Comparison of ENCODE assay signal across 8 mouse cellular contexts in the genomic region with DNA sequence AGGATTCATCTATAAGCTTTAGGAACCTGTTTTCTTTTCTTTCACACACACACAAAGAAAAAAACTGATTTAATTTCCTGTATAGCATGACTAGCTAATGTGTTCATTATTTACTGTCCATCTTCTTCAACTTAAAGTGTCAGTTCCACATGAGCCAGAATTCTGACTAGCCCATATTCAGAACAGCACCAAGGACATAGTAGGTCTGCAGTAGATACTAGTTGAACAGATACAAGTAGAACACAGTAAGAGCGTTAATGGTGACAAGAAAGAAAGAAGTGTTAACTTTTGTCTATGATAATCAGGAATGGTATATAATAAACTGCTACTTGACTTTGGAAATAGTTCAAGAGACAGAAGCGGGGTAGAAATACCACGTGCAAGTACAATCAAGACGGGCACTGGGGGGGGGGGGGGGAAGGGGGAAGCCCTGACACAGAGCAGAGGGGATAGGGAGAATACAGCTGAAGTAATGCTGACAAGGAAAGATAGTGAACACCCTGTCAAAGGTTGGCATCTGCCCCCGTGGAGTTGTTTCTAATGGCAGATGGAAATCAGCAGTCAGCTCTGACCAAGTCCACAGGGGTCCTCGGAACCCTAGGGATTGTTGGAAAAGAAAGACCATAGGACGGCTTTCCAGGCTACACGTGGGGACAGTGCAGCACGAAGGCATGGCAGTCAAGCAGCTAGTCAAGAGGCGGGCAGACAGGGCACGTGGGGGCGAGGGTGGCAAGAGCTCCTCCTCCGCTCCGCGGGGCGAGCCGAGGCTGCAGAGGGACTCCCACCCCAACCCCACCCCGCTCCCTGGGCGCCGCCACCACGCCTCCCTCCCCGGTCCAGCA. TPM values are rescaled to one million over a fixed set of nuclear protein-coding genes. Genes with fewer than 3 reads are reported as not detected.
DNase-seq lines count a peak whose midpoint lies in the region; ATAC-seq and TF ChIP-seq lines count a peak whose summit lies in the region.

No protein-coding gene starts in this region.

- H3K27me3 ChIP-seq in erythroblast, embryonic 14.5 days (ENCODE audit: control insufficient read depth) = no peaks in the 10 kb centered on the region
- H3K27me3 ChIP-seq in CH12.LX (replicated peaks) = no peaks in the 10 kb centered on the region

- in situ Hi-C loops in CH12.LX (cut with MboI; ENCODE audit: low pct_ligation_motif_present, low pct_unique_long_range_greater_than_20kb, low sequenced_read_pairs) = loop anchor here (10.0 to 25.0 kb wide), 4 partner anchors 52 to 1005 kb away; no protein-coding TSS in a partner anchor

- peak overlapping the region; percentile 72 for H3K4me3 ChIP-seq in erythroblast, embryonic 14.5 days (replicated peaks)
- H3K4me3 ChIP-seq in CH12.LX (replicated peaks in 1 of 3; ENCODE audit: low read depth in 2 of 3, low read length in 2 of 3, poor library complexity in 1 of 3) (peak overlapping the region; percentile 44 to 98 (median 79)), macrophage (ENCODE audit: inconsistent target) (peak overlapping the region; percentile 74)

- peak overlapping the region; percentile 64 for H3K9ac ChIP-seq in CH12.LX (ENCODE audit: insufficient read depth, low read depth)

- no peak for TF ChIP-seq POLR2A in CH12.LX (IDR thresholded peaks at IDR 0.05; ENCODE audit: low read depth, low read length)

- TF ChIP-seq CTCF in CH12.LX (conservative IDR thresholded peaks at IDR 0.05 in 1 of 2, IDR thresholded peaks at IDR 0.05 in 1 of 2; ENCODE audit: low read depth in 2 of 2, low read length in 2 of 2) = no peak

- WGBS in macrophage (ENCODE audit: missing documents) = 3% methylated on average over 18 of the region's 22 CpGs

- no peaks in the 10 kb centered on the region; the same call in 1 of the 2 replicates for H3K36me3 ChIP-seq in erythroblast, embryonic 14.5 days (ENCODE audit: control insufficient read depth)
- H3K36me3 ChIP-seq in CH12.LX (replicated peaks in 1 of 2; ENCODE audit: control insufficient read depth in 1 of 2, insufficient read depth in 1 of 2, low read length in 1 of 2) (peaks cover 0 to 34% of the 10 kb centered on the region in 2 experiments), macrophage (ENCODE audit: inconsistent target) (peaks cover 9% of the 10 kb centered on the region; the same call in 1 of the 2 replicates)

- H3K79me2 ChIP-seq in CH12.LX (replicated peaks; ENCODE audit: control insufficient read depth, extremely low read depth, insufficient read depth, poor library complexity, severe bottlenecking) = no peaks in the 10 kb centered on the region
- H3K79me2 ChIP-seq in macrophage (ENCODE audit: inconsistent target) = peaks cover 31% of the 10 kb centered on the region

- ATAC-seq in erythroblast, adult 5-6 weeks (replicated peaks; ENCODE audit: low FRiP score, poor library complexity, severe bottlenecking) = no peak
- ATAC-seq in granulocyte monocyte progenitor cell, adult 5-6 weeks (replicated peaks; ENCODE audit: poor library complexity, severe bottlenecking) = peak; percentile 62; the same call in 1 of the 2 replicates

- dilution Hi-C loops in CH12.LX (cut with MboI; ENCODE audit: extremely low pct_ligation_motif_present, extremely low pct_unique_long_range_greater_than_20kb, low sequenced_read_pairs) = no loop called here

- H3K4me1 ChIP-seq in erythroblast, embryonic 14.5 days (ENCODE audit: control insufficient read depth) = peaks cover 22% of the 10 kb centered on the region
- H3K4me1 ChIP-seq in CH12.LX (ENCODE audit: control insufficient read depth in 1 of 2, insufficient read depth in 2 of 2) = peaks cover 12 to 49% of the 10 kb centered on the region in 2 experiments

- H3K4me2 ChIP-seq in CH12.LX (ENCODE audit: insufficient read depth, low read depth, poor library complexity, severe bottlenecking) = peak overlapping the region; percentile 99

- H3K27ac ChIP-seq in CH12.LX (ENCODE audit: insufficient read depth, low read depth) (peak overlapping the region; percentile 34; the same call in 1 of the 2 replicates), macrophage (peak overlapping the region; percentile 76)

- no peak for TF ChIP-seq EP300 in CH12.LX (IDR thresholded peaks at IDR 0.05; ENCODE audit: low read length)

- no peak for DNase-seq in CH12.LX (ENCODE audit: extremely low read depth)
- DNase-seq in gastrocnemius, postnatal 4 days (ENCODE audit: low spot score in 2 of 2) = no peak
- no peak for DNase-seq in spleen, postnatal 4 days (ENCODE audit: low spot score in 2 of 2)
- DNase-seq in embryo, embryonic 11 days = no peak

- no peak for TF ChIP-seq RAD21 in CH12.LX (IDR thresholded peaks at IDR 0.05; ENCODE audit: low read depth, low read length)

- no peaks in the 10 kb centered on the region for H3K9me3 ChIP-seq in erythroblast, embryonic 14.5 days (ENCODE audit: control insufficient read depth, low read length)
- H3K9me3 ChIP-seq in CH12.LX (replicated peaks; ENCODE audit: low read length) = no peaks in the 10 kb centered on the region

TF ChIP-seq in CH12.LX, 34 proteins besides CTCF, POLR2A, EP300 and RAD21 (continues in another document):
- TF ChIP-seq ZNF384 (IDR thresholded peaks at IDR 0.05; ENCODE audit: low read depth, low read length) (no peak), ZMIZ1 (IDR thresholded peaks at IDR 0.05; ENCODE audit: low read depth, low read length) (no peak), MAFK (IDR thresholded peaks at IDR 0.05; ENCODE audit: insufficient replicate concordance, low read length) (no peak), MYC (IDR thresholded peaks at IDR 0.05; ENCODE audit: low read depth, low read length) (peak; percentile 97), ZKSCAN1 (IDR thresholded peaks at IDR 0.05; ENCODE audit: borderline replicate concordance, low read depth, low read length) (peak; percentile 73), NELFE (IDR thresholded peaks at IDR 0.05; ENCODE audit: low read depth, low read length) (no peak), MXI1 (IDR thresholded peaks at IDR 0.05; ENCODE audit: low read depth, low read length) (peak; percentile 97), USF1 (IDR thresholded peaks at IDR 0.05; ENCODE audit: low read depth, low read length) (peak; percentile 57), NRF1 (IDR thresholded peaks at IDR 0.05; ENCODE audit: low read depth, low read length) (no peak), MAX (IDR thresholded peaks at IDR 0.05; ENCODE audit: low read length) (peak; percentile 96), PAX5 (IDR thresholded peaks at IDR 0.05; ENCODE audit: low read length) (no peak), SMC3 (IDR thresholded peaks at IDR 0.05; ENCODE audit: low read depth, low read length) (no peak), UBTF (IDR thresholded peaks at IDR 0.05; ENCODE audit: low read depth, low read length) (no peak), ETS1 (conservative IDR thresholded peaks at IDR 0.05; ENCODE audit: low read depth, low read length) (no peak)

RNA-seq across cellular contexts. Expression of a gene that starts 0.6 kb away (rescaled TPM):
- polyA plus RNA-seq in erythroblast, embryonic 14.5 days (2012) = 0.05 and 0.07 TPM in 2 replicates
- 0.19 and 1.3 TPM in 2 replicates for total RNA-seq in erythroblast, adult 5-6 weeks (2015; ENCODE audit: low replicate concordance)
- 0.43 and 0.84 TPM in 2 replicates for total RNA-seq in erythroblast, adult 5-6 weeks (2017; ENCODE audit: low replicate concordance)
- total RNA-seq in CH12.LX (2012; rRNA removed) (14.8 and 17.5 TPM in 2 replicates), CH12.LX (2014; rRNA removed) (16.9 and 19.5 TPM in 2 replicates)
- polyA plus RNA-seq in CH12.LX (2012; ENCODE audit: insufficient read length, low read depth) (15.0 and 15.2 TPM in 2 replicates), macrophage (2018) (2.7 to 4.6 TPM (median 3.0 TPM) in 3 replicates)
- 14.8 and 19.8 TPM in 2 replicates for total RNA-seq in granulocyte monocyte progenitor cell, adult 5-6 weeks (2014; fragmentation: Nextera tagmentation)
- total RNA-seq in granulocyte monocyte progenitor cell, adult 5-6 weeks (2017) = 14.1 and 18.4 TPM in 2 replicates
- 1 to 10 TPM; 1.3 to 8.9 (median 5.4) TPM for total RNA-seq in macrophage (2018; cell fraction: chromatin; rRNA removed)
- 1 to 10 TPM in 24 of 26 experiments, under 1 TPM in 2; 0.57 to 3.4 (median 2.2) TPM for total RNA-seq in macrophage (2018; cell fraction: cytosol; rRNA removed)
- 10 to 100 TPM in 2 of 26 experiments, 1 to 10 TPM in 23, under 1 TPM in 1; 0.92 to 10.7 (median 4.9) TPM for total RNA-seq in macrophage (2018; cell fraction: nucleus; rRNA removed)
- 1 to 10 TPM; 3.3 to 4.8 TPM for total RNA-seq in gastrocnemius, postnatal 4 days (2021)

RNA-seq across cellular contexts. Expression of a gene that starts 0.7 kb away (rescaled TPM):
- polyA plus RNA-seq in erythroblast, embryonic 14.5 days (2012) = 0.03 and 0.05 TPM in 2 replicates
- total RNA-seq in erythroblast, adult 5-6 weeks (2015; ENCODE audit: low replicate concordance) = 2.1 and 8.6 TPM in 2 replicates
- 3.5 and 5.1 TPM in 2 replicates for total RNA-seq in erythroblast, adult 5-6 weeks (2017; ENCODE audit: low replicate concordance)
- total RNA-seq in CH12.LX (2012; rRNA removed) (11.9 and 15.3 TPM in 2 replicates), CH12.LX (2014; rRNA removed) (7.6 and 7.7 TPM in 2 replicates)
- polyA plus RNA-seq in CH12.LX (2012; ENCODE audit: insufficient read length, low read depth) (11.6 and 14.4 TPM in 2 replicates), macrophage (2018) (25.8 to 43.3 TPM (median 32.9 TPM) in 3 replicates)
- 20.8 and 26.3 TPM in 2 replicates for total RNA-seq in granulocyte monocyte progenitor cell, adult 5-6 weeks (2014; fragmentation: Nextera tagmentation)
- 20.9 and 22.9 TPM in 2 replicates for total RNA-seq in granulocyte monocyte progenitor cell, adult 5-6 weeks (2017)
- 10 to 100 TPM in 25 of 26 experiments, 1 to 10 TPM in 1; 9.8 to 52.8 (median 36.1) TPM for total RNA-seq in macrophage (2018; cell fraction: chromatin; rRNA removed)
- 10 to 100 TPM; 22.3 to 43.0 (median 31.8) TPM for total RNA-seq in macrophage (2018; cell fraction: cytosol; rRNA removed)
- 10 to 100 TPM; 11.3 to 48.1 (median 29.1) TPM for total RNA-seq in macrophage (2018; cell fraction: nucleus; rRNA removed)
- total RNA-seq in gastrocnemius, postnatal 4 days (2021) = 1 to 10 TPM; 6.1 to 6.5 TPM

RNA-seq across cellular contexts. Expression of a gene that starts 46.9 kb away (rescaled TPM):
- polyA plus RNA-seq in erythroblast, embryonic 14.5 days (2012) = 0.23 and 0.24 TPM in 2 replicates
- 11.5 and 19.4 TPM in 2 replicates for total RNA-seq in erythroblast, adult 5-6 weeks (2015; ENCODE audit: low replicate concordance)
- total RNA-seq in erythroblast, adult 5-6 weeks (2017; ENCODE audit: low replicate concordance) = 9.2 and 9.9 TPM in 2 replicates
- total RNA-seq in CH12.LX (2012; rRNA removed) (10.4 and 13.0 TPM in 2 replicates), CH12.LX (2014; rRNA removed) (33.4 and 37.0 TPM in 2 replicates)
- polyA plus RNA-seq in CH12.LX (2012; ENCODE audit: insufficient read length, low read depth) (24.7 and 30.1 TPM in 2 replicates), macrophage (2018) (87.3 to 136 TPM (median 113 TPM) in 3 replicates)
- total RNA-seq in granulocyte monocyte progenitor cell, adult 5-6 weeks (2014; fragmentation: Nextera tagmentation) = 27.7 and 37.0 TPM in 2 replicates
- total RNA-seq in granulocyte monocyte progenitor cell, adult 5-6 weeks (2017) = 26.0 and 34.6 TPM in 2 replicates
- total RNA-seq in macrophage (2018; cell fraction: chromatin; rRNA removed) = 100 to 1,000 TPM in 4 of 26 experiments, 10 to 100 TPM in 22; 33.8 to 119 (median 65.8) TPM
- 100 to 1,000 TPM in 25 of 26 experiments, 10 to 100 TPM in 1; 90.7 to 144 (median 112) TPM for total RNA-seq in macrophage (2018; cell fraction: cytosol; rRNA removed)
- 100 to 1,000 TPM in 3 of 26 experiments, 10 to 100 TPM in 23; 44.4 to 116 (median 69.3) TPM for total RNA-seq in macrophage (2018; cell fraction: nucleus; rRNA removed)
- 10 to 100 TPM; 27.0 to 34.9 TPM for total RNA-seq in gastrocnemius, postnatal 4 days (2021)
